ENCODE assay signal across 26 mouse cellular contexts in genomic region chr7:101397175-101397574, GRCm38 (mm10). TPM values are rescaled to one million over a fixed set of nuclear protein-coding genes. Genes with fewer than 3 reads are reported as not detected.
"Had no signal": no experiment of that assay in that cellular context is flagged by ENCODE, and none has a peak within 500 bp of the region (broad histone marks: within the 10 kb centered on the region; RNA-seq: fewer than 3 reads in every experiment).

No protein-coding gene starts in this region.

- H3K27ac ChIP-seq: limb, embryonic 10.5 days; limb, embryonic 13.5 days; liver, embryonic 12.5 days; liver, embryonic 15.5 days; macrophage; midbrain, embryonic 10.5 days; midbrain, embryonic 13.5 days; neural tube, embryonic 13.5 days; stomach, embryonic 15.5 days had no signal

- H3K9me3 ChIP-seq: limb, embryonic 10.5 days; limb, embryonic 13.5 days; liver, embryonic 12.5 days; liver, embryonic 15.5 days; midbrain, embryonic 10.5 days; midbrain, embryonic 13.5 days; neural tube, embryonic 13.5 days; stomach, embryonic 15.5 days had no signal

- H3K4me1 ChIP-seq: liver, embryonic 15.5 days had no signal

- H3K4me2 ChIP-seq: limb, embryonic 13.5 days; liver, embryonic 12.5 days; liver, embryonic 15.5 days; midbrain, embryonic 13.5 days; neural tube, embryonic 13.5 days had no signal

- H3K27me3 ChIP-seq: limb, embryonic 13.5 days; liver, embryonic 12.5 days; liver, embryonic 15.5 days; megakaryocyte, embryonic 14.5 days; midbrain, embryonic 13.5 days; neural tube, embryonic 13.5 days; stomach, embryonic 15.5 days had no signal

- H3K4me3 ChIP-seq: limb, embryonic 10.5 days; limb, embryonic 13.5 days; liver, embryonic 12.5 days; liver, embryonic 15.5 days; megakaryocyte, embryonic 14.5 days; midbrain, embryonic 10.5 days; midbrain, embryonic 13.5 days; myocyte; neural tube, embryonic 13.5 days had no signal

- DNase-seq: kidney, postnatal 14 days; kidney, postnatal 4 days; liver; lung, embryonic 14.5 days; retina, postnatal 1 day; right cerebral cortex, postnatal 25 days; spleen, adult 18-20 months; thymus, adult 2 months; thymus, postnatal 14 days; thymus, postnatal 4 days had no signal

- H3K9ac ChIP-seq: limb, embryonic 13.5 days; liver, embryonic 12.5 days; liver, embryonic 15.5 days; lung, embryonic 14.5 days; midbrain, embryonic 13.5 days; neural tube, embryonic 13.5 days; stomach, embryonic 15.5 days had no signal

- H3K36me3 ChIP-seq: midbrain, embryonic 13.5 days; neural tube, embryonic 13.5 days had no signal

- ATAC-seq: liver, embryonic 12.5 days; lung, postnatal 0 days; midbrain, embryonic 13.5 days; midbrain, embryonic 16.5 days had no signal

RNA-seq across cellular contexts. Expression of gene Gm45837, which starts 13.5 kb away (rescaled TPM):
- total RNA-seq: layer of hippocampus, postnatal 14 days; left cerebral cortex, postnatal 25 days had no signal
- polyA plus RNA-seq: kidney, embryonic 16.5 days; limb, embryonic 10.5 days; liver, embryonic 12.5 days; liver, embryonic 15.5 days; lung, embryonic 14.5 days; macrophage; midbrain, embryonic 13.5 days; neural tube, embryonic 13.5 days; thymus, adult 2 months had no signal
